Mouse (Mus musculus) spleen, postnatal 36 days (tissue): Measurements from ENCODE around the gene Rad54l.

ENCODE experiments used
- DNase-seq, 2 experiments: peaks; one replicate each; pipeline ENCODE4 v3.0.0; 2022; ENCODE audit warnings: low spot score in 2 of 2, mixed read lengths in 1 of 2

Rad54l gene

GRCm38 (mm10) chr4:116140801-116141574 is 17.5 kb upstream of the Rad54l start:
- no peak for DNase-seq

- DNase-seq = peak; percentile 64 to 66
Measured at GRCm38 (mm10) chr4:116137421-116137996, 14.0 kb upstream of the Rad54l start.

- DNase-seq = no peak
Measured at GRCm38 (mm10) chr4:116134990-116135389, 11.5 kb upstream of the Rad54l start.

- DNase-seq = no peak
Measured at GRCm38 (mm10) chr4:116133126-116133525, 9.6 kb upstream of the Rad54l start.

GRCm38 (mm10) chr4:116127956-116128355 is 4.5 kb upstream of the Rad54l start:
- no peak for DNase-seq

GRCm38 (mm10) chr4:116125803-116126386 is 2.4 kb upstream of the Rad54l start:
- no peak for DNase-seq

- no peak for DNase-seq
Measured at GRCm38 (mm10) chr4:116122762-116123161, 728 bp downstream of the Rad54l start.

- DNase-seq = no peak
Measured at GRCm38 (mm10) chr4:116111486-116111885, 12.0 kb downstream of the Rad54l start.

- no peak for DNase-seq
Measured at GRCm38 (mm10) chr4:116110695-116111094, 12.8 kb downstream of the Rad54l start.

GRCm38 (mm10) chr4:116105278-116105677 is 18.2 kb downstream of the Rad54l start:
- DNase-seq = no peak

GRCm38 (mm10) chr4:116100959-116101358 is 22.5 kb downstream of the Rad54l start:
- DNase-seq = peak in 1 of 2 experiments; percentile 8

GRCm38 (mm10) chr4:116097211-116097610 is 26.3 kb downstream of the Rad54l start:
- DNase-seq = no peak

GRCm38 (mm10) chr4:116096291-116096690 is 27.2 kb downstream of the Rad54l start:
- DNase-seq = no peak

- no peak for DNase-seq
Measured at GRCm38 (mm10) chr4:116088510-116089249, 34.8 kb downstream of the Rad54l start.

- DNase-seq = no peak
Measured at GRCm38 (mm10) chr4:116077240-116078095, 46.0 kb downstream of the Rad54l start.

- DNase-seq = peak; percentile 16 to 17
Measured at GRCm38 (mm10) chr4:116076369-116077231, 46.9 kb downstream of the Rad54l start.

- peak; percentile 59 to 62 for DNase-seq
Measured at GRCm38 (mm10) chr4:116075631-116076368, 47.7 kb downstream of the Rad54l start.

GRCm38 (mm10) chr4:116074861-116075620 is 48.4 kb downstream of the Rad54l start, which contains the start of the genes Uqcrh and Lrrc41:
Gene Uqcrh (minus strand): TSS chr4:116075071.
Gene Lrrc41 (plus strand): TSS chr4:116075269.
- DNase-seq = peak; percentile 91 to 95
